Mouse (Mus musculus) layer of hippocampus, postnatal 36 days (tissue): ENCODE results near the gene Nap1l4. TPM values are rescaled to one million over a fixed set of nuclear protein-coding genes. Genes with fewer than 3 reads are reported as not detected.

Experiments used
- DNase-seq, 2 experiments: peaks; one replicate each; pipeline ENCODE4 v3.0.0; 2022
- microRNA-seq, 2 experiments: library from miRNA; unstranded; fragments of <30 nt; microRNA quantifications; one replicate each; pipeline ENCODE4 v1.2.0; 2021
- total RNA-seq, 2 experiments: library from RNA; stranded (reverse); gene quantifications; 2 replicates each; pipeline ENCODE4 v1.2.3; 2021

Gene Nap1l4
- total RNA-seq, 2 experiments from 2014 or later = 114 to 122 TPM

DNA sequence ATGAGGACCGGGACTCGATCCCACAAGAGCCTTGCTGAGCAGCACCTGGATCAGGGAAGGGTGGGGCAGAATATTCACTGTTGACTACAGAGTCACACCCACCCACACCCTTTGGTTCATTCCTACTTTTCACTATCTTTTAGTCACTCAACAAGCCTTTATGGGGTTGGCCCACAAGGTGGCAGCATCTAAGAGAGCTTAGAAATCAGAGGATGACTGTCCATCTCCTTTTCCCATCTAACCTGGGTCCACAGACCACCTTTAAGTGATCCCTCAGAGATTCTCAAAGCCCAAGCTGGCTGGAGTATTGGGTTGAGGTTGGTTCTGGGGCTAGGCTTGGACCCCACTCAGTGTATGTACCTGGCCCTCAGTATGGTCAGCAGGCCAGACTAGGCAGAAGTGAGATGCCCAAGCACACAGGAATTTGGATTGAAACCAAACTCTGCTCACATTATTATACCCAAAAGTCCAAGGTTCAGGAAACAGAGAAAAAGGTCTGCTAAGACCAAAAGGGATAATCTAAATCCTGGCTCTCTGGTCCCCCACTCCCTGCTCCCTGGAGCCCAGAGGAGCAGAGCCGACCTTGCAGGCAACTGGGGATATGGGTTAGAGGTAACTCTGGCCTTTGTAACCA lies 72.1 kb downstream of the Nap1l4 start:
- DNase-seq = no peak

DNA sequence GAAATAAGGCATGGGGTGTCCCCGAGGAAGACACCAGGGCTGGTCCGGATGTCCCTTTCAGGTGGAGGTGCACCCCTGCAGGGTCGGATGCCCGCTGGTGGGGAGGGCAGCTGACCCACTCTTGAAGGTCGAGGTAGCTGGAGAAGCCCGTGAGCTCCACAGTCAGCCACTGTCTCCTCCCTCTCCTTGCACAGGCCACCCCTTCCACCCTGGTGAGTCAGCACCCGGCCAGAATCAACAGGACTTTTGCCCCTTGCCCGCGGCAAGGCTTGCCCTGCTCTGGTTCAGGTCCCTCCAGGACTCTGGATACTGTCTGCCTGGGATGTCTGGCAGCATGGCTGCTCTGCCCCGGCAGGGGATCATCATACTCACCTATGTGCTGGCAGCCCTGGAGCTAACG lies 73.0 kb downstream of the Nap1l4 start:
- DNase-seq = no peak

DNA sequence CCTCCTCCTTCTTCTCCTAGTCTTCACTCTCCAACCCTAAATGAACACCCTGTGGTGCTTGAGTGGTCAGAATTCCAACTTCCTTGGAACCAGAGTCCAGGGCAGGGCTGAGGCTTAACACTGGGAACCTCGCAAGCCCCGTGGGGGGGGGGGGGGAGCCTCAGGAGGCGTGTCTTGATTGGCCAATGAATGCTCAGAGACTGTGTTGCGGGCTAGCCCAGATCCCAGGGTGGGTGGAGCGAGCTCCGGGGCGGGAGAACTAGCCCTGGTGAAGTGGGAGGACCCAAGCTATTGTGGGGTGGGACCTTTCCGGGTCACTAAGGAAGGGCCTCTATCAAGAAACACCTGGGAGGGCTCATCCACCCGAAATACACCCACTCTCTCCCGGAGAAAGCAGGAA lies 74.1 kb downstream of the Nap1l4 start:
- no peak for DNase-seq

DNA sequence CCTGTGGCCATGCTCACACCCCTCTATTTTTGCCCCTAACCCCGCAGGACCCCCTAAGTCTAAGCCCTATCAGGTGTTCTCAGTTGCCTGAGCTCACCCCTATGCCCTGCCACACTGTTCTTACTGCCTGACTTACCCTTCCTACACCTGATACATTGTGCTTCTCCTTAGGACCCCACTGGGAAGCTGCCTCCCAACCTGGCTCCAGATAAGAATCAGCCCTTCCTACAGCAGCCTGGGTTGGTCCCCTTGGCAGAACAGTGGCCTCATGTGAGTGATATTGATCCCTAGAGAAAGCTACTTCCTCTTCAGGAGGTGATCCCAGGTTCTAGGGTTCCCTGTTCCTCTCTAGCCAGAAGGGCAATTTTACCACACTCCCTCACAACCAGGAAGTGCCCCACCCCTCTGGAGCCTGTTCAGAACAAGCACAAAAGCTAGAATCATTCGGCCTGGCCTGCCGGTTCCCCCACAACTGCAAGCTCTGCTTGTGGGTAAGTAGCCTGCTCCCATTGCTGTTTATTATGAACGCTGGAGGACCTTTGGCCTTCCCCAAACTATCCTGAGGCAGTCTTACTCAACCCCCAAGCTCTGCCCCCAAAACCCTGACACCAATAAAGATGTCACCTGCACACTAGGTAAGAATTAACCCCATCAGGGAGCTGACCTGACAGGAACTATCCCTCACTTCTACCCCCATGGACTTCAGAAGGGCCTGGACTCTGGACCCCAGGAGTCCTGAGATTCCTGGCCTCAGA lies 75.4 kb downstream of the Nap1l4 start, which contains the start of gene Slc22a18:
TSS of gene Slc22a18 (plus strand) at position 390 of the 755 bp plus-strand sequence.
- DNase-seq = no peak

DNA sequence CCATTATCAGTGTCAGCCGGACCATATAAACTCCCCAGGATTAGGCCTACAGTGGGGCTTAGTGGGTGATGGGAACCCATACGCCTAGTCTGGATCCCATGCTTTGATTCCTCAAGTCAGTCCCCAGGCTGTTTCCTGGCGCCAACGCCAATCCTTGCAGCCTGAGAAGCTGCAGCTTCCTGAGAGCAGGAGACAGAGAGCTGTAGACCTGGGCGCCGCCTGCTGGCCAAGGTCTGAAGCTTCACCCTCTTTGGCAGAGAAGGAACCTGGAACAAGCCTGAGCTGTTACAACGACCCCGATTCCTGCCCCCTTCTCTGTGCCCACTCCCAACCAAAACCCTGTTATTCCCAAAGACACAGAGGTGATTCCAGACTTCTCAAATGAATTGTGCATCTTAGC lies 79.0 kb downstream of the Nap1l4 start:
- peak; percentile 60 to 64 for DNase-seq

DNA sequence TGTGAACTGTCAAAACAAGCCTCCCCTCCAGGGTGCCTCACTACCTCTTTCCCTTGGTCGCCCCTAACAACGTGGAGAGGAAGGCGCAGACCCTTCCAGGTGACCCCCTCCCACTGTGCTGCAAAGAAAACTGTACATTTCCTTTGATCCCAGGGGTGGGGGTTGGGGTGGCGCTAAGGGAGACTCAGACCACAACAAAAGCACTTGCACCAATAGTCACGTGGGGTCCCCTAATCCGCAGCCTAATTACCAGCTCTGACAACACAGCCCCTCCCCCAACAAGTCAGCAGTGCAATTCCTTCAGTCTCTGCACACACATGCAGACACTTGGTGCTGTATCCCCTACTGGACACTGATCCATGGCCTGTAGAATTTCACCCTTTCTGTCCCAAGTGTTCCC lies 81.2 kb downstream of the Nap1l4 start:
- DNase-seq = no peak

DNA sequence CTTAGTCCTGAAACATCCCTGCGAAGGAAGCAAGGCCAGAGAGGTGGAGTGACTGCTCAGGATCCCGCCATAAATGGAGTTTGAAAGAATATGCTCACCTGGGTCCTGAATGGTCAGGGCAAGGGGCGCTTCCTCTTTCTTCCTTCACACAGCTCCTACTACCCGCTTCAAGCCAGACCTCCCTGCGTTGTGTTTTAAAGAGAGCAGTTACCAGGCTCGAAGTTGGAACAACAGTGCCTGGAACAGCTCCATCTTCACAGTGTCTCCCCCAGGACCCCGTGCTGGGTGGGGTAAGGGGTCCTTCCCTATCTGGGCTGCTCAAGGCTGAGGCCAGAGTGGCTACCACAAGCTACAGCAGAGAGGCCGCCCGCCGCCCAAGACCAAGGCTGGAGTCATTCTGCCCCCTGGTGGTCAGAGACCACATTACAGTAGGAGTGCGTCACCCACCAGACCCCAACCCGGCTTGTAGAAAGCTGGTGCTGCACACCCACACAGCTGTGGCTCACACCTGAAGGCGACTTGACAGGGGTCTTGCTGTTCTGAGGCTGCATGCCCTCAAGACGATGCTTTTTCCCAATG lies 82.7 kb downstream of the Nap1l4 start:
- peak; percentile 79 to 80 for DNase-seq

DNA sequence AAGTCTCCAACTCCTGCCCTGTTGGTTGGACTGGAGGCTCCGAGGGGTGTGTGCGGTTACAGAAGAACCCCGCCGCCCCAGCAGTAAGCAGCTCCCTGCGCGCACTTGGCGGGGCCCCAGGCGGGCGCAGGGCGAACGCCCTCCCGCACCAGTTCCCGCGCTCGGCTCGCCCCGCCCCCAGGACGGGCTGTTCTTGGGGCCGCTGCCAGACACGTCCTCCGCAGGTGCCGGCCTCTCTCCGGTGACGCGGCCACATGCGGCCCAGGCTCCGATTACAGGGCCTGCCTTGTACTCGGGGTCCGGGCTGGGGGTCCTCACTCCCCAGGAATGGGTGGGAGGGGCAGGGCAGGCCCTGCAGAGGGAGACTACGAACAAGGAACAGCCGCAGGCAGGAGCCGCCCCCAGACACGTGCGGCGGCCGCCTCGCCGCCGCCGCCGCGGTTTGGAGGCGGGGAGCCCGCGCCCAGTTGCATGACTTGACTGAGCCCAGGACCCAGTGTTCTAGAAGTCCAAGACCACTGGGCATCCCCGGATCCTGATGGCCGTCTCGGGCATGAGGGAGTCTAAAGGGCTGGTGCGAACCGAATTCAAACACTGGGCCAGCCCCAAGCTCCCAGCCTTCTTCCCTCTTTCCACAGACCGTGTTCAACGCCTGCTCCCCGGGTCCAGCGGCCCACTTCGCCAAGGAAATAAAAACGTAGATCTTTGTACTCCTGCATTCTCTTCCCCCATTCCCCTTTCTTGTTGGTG lies 83.9 kb downstream of the Nap1l4 start:
- DNase-seq = peak in 1 of 2 experiments; percentile 17

DNA sequence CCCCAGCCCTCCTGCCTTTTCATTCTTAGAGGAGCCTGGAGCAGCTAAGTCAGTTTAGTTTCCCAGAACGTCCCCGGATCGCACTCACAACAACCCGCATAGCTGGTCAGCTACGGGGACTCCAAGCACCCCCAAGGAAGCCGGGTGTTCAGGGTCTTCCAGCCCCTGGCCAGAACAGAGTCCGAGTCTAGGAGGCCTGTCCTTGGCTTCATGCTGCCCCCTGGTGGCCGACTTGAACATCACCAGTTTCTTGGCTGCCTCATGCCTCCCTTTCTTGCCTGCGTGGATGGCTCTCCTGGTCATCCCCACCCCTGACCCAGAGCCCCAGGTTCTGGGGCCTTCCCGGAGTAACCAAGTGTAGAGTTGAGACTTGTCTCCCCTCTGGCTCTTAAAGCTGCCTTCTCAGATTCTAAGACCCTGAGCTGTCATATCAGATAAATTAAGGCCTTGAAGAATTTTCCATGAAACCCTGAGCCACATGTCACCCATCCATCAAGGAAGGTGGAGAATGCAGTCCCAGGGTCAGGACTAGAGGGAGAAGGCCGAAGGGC lies 85.0 kb downstream of the Nap1l4 start:
- peak; percentile 70 to 73 for DNase-seq

Small RNA genes lying within 50 kb of the gene (microRNA-seq; reads per million reads assigned to microRNA genes)
- 0 to 0.21 reads per million in 2 experiments for gene Mir7064

Other genes with a start within 250 kb of the Nap1l4 start
- gene Cdkn1c, start 88.1 kb downstream of the Nap1l4 start, total RNA-seq = 1 to 10 TPM; 3.6 to 6.7 TPM
- gene Slc22a18, start 75.4 kb downstream of the Nap1l4 start, total RNA-seq = under 1 TPM; 0.28 to 0.65 TPM
- gene Phlda2, start 46.0 kb downstream of the Nap1l4 start, total RNA-seq = not detected
- gene Cars, start 51.0 kb upstream of the Nap1l4 start, total RNA-seq = 10 to 100 TPM; 46.3 to 51.5 TPM
- under 1 TPM in 1 of 2 experiments, not detected in 1; 0.10 TPM for gene Tnfrsf26, start 79.6 kb upstream of the Nap1l4 start, total RNA-seq
- 1 to 10 TPM; 1.7 to 2.7 TPM for gene Tnfrsf22, start 100.6 kb upstream of the Nap1l4 start, total RNA-seq
- 1 to 10 TPM; 1.1 to 1.4 TPM for gene Tnfrsf23, start 136.8 kb upstream of the Nap1l4 start, total RNA-seq
- gene Osbpl5, start 207.9 kb upstream of the Nap1l4 start, total RNA-seq = 10 to 100 TPM; 28.2 to 28.3 TPM
- gene Mrgprg, start 217.9 kb upstream of the Nap1l4 start, total RNA-seq = not detected
- gene Mrgpre, start 235.4 kb upstream of the Nap1l4 start, total RNA-seq = 1 to 10 TPM; 5.4 to 6.5 TPM